Mouse (Mus musculus) testis, adult 2 months (tissue): Measurements from ENCODE around the gene Adipoq.

ENCODE experiments used
- CTCF ChIP-seq: fragments of 200-500 bp; IDR thresholded peaks from 2 replicates; pipeline ENCODE4 v1.5.1; 2012; ENCODE audit warnings: low read depth, mild to moderate bottlenecking, inconsistent platforms, low read length, moderate library complexity; ENCODE audit not compliant: control insufficient read depth, insufficient read depth, insufficient replicate concordance
- POLR2A ChIP-seq: fragments of 200-500 bp; IDR thresholded peaks from 2 replicates; pipeline ENCODE4 v1.6.1; 2012; ENCODE audit warnings: low read depth, mild to moderate bottlenecking, inconsistent platforms, low read length, moderate library complexity; ENCODE audit not compliant: control insufficient read depth

DNA sequence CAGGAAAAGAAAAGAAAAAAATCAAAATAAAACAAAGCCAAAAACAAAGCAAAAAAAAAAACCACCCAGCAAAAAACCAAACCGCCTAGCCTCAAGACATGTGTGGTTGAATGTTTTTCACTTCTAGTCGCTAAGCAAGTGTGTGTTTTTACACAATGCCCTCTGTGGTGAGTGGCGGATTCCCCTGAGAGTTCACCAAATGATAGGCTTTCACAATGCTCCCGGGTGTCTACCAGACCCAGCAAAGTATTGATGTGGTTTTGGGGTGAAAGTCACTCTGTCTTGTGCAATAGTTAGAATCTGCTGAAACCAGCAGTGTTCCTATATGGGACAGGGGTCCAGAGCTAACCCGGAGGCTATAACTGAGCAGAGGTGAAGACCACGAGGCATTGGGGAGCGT, 2.0 kb upstream of the Adipoq start:
- TF ChIP-seq CTCF, result no peak
- TF ChIP-seq POLR2A, result no peak
